Mouse (Mus musculus) forebrain, embryonic 14.5 days (tissue): ENCODE measurements around the gene Tdrd5. TPM values are rescaled to one million over a fixed set of nuclear protein-coding genes. Genes with fewer than 3 reads are reported as not detected.
"Not testable (repeated sequence)": the region's sequence is repeated elsewhere in the genome, so short reads cannot be mapped to it uniquely, and the experiment has no call there.

Source experiments
- ATAC-seq: fragments of 200-750 bp; cut with Nextera tagmentation; 2 replicates; pipeline ENCODE4 v1.8.0; 2017; ENCODE audit warnings: mild to moderate bottlenecking, moderate library complexity
- DNase-seq: peaks from one replicate; pipeline ENCODE4 v3.0.0-alpha.2; 2015; ENCODE audit warnings: low spot score
- H3K27ac ChIP-seq: fragments of 300-500 bp; sonication (generic); 2 replicates; pipeline ENCODE4 v1.5.1; 2014; ENCODE audit warnings: low read depth, mild to moderate bottlenecking, control low read depth, low read length, moderate library complexity
- H3K27me3 ChIP-seq: fragments of 300-500 bp; sonication (generic); replicated peaks from 2 replicates; pipeline ENCODE4 v1.6.1; 2014; ENCODE audit warnings: low read length, control low read depth, mixed read lengths; ENCODE audit not compliant: control insufficient read depth, insufficient read depth
- H3K36me3 ChIP-seq: fragments of 300-500 bp; sonication (generic); 2 replicates; pipeline ENCODE4 v1.6.1; 2014; ENCODE audit warnings: low read length, control low read depth; ENCODE audit not compliant: control insufficient read depth, insufficient read depth
- H3K4me1 ChIP-seq: fragments of 300-500 bp; sonication (generic); 2 replicates; pipeline ENCODE4 v1.6.1; 2014; ENCODE audit warnings: antibody characterized with exemption, low read length, control low read depth; ENCODE audit not compliant: control insufficient read depth, insufficient read depth
- H3K4me2 ChIP-seq: fragments of 300-500 bp; sonication (generic); 2 replicates; pipeline ENCODE4 v1.6.1; 2014; ENCODE audit warnings: mild to moderate bottlenecking, control low read depth, low read length
- H3K4me3 ChIP-seq: fragments of 300-500 bp; sonication (generic); 2 replicates; pipeline ENCODE4 v1.5.1; 2014; ENCODE audit warnings: low read depth, low read length, control low read depth
- H3K9ac ChIP-seq: fragments of 300-500 bp; sonication (generic); 2 replicates; pipeline ENCODE4 v1.6.1; 2014; ENCODE audit warnings: mild to moderate bottlenecking, low read length, control low read depth, moderate library complexity
- H3K9me3 ChIP-seq: fragments of 300-500 bp; sonication (generic); replicated peaks from 2 replicates; pipeline ENCODE4 v1.6.1; 2016; ENCODE audit warnings: low read length, control low read depth, mixed read lengths; ENCODE audit not compliant: control insufficient read depth
- WGBS: fragments of 180-500 bp; shearing (Covaris S2); extraction: QIAGEN DNeasy Blood & Tissue Kit; methylation state at CpG from one replicate; pipeline ENCODE4 v1.1.7; 2014; 5-methylcytosine and 5-hydroxymethylcytosine counted together
- polyA plus RNA-seq: library from polyadenylated mRNA; unstranded; fragments of >200 nt; fragmentation: Nextera tagmentation; extraction: Ambion mirVana; gene quantifications from 2 replicates; pipeline ENCODE4 v1.2.1, GENCODE M21; 2014

The Tdrd5 gene
- polyA plus RNA-seq, 1 experiment from 2014 or later = 0.20 TPM

GRCm38 (mm10) chr1:156308595-156308994 lies 5.1 kb upstream of the Tdrd5 start:
- ATAC-seq (no peak), DNase-seq (no peak)
- no peaks in the 10 kb centered on the region for H3K9me3 ChIP-seq
- H3K9ac ChIP-seq = no peak overlapping the region
- no peaks in the 10 kb centered on the region for H3K36me3 ChIP-seq
- no peak overlapping the region for H3K4me3 ChIP-seq
- H3K27me3 ChIP-seq = peaks cover 26% of the 10 kb centered on the region
- WGBS = 68% methylated on average over 1 of the region's 1 CpGs
- H3K27ac ChIP-seq = no peak overlapping the region
- peaks cover 3% of the 10 kb centered on the region; the same call in 1 of the 2 replicates for H3K4me1 ChIP-seq
- no peak overlapping the region for H3K4me2 ChIP-seq

GRCm38 (mm10) chr1:156290016-156290415 lies 13.4 kb downstream of the Tdrd5 start:
- Histone ChIP-seq H3K27ac (no peak overlapping the region), H3K4me1 (no peaks in the 10 kb centered on the region), H3K36me3 (no peaks in the 10 kb centered on the region), H3K4me2 (no peak overlapping the region), H3K9me3 (no peaks in the 10 kb centered on the region), H3K9ac (no peak overlapping the region), H3K27me3 (no peaks in the 10 kb centered on the region), H3K4me3 (no peak overlapping the region)
- 97% methylated on average over 6 of the region's 6 CpGs for WGBS
- ATAC-seq (no peak), DNase-seq (no peak)

GRCm38 (mm10) chr1:156289222-156289587 lies 14.3 kb downstream of the Tdrd5 start:
- ATAC-seq, H3K4me2 ChIP-seq, H3K36me3 ChIP-seq, H3K4me3 ChIP-seq, H3K27ac ChIP-seq, H3K9ac ChIP-seq, H3K4me1 ChIP-seq, H3K27me3 ChIP-seq, DNase-seq, H3K9me3 ChIP-seq: not testable (repeated sequence)
- WGBS = 75% methylated on average over 10 of the region's 10 CpGs

- no peaks in the 10 kb centered on the region for H3K27me3 ChIP-seq
- H3K9me3 ChIP-seq = no peaks in the 10 kb centered on the region
- ATAC-seq = no peak
- no peak for DNase-seq
- 56% methylated on average over 9 of the region's 9 CpGs for WGBS
- no peak overlapping the region for H3K9ac ChIP-seq
- no peak overlapping the region for H3K27ac ChIP-seq
- H3K4me3 ChIP-seq = no peak overlapping the region
- no peak overlapping the region for H3K4me2 ChIP-seq
- H3K4me1 ChIP-seq = no peaks in the 10 kb centered on the region
- H3K36me3 ChIP-seq = no peaks in the 10 kb centered on the region
Observed at GRCm38 (mm10) chr1:156288556-156289221, 14.8 kb downstream of the Tdrd5 start.

- no peaks in the 10 kb centered on the region for H3K27me3 ChIP-seq
- ATAC-seq (no peak), DNase-seq (no peak)
- no peaks in the 10 kb centered on the region for H3K4me1 ChIP-seq
- H3K27ac ChIP-seq = no peak overlapping the region
- no peaks in the 10 kb centered on the region for H3K36me3 ChIP-seq
- no peaks in the 10 kb centered on the region for H3K9me3 ChIP-seq
- no peak overlapping the region for H3K4me3 ChIP-seq
- H3K4me2 ChIP-seq = no peak overlapping the region
- no peak overlapping the region for H3K9ac ChIP-seq
- WGBS = 88% methylated on average over 5 of the region's 5 CpGs
Observed at GRCm38 (mm10) chr1:156285541-156285896, 17.9 kb downstream of the Tdrd5 start.

- no peak overlapping the region for H3K9ac ChIP-seq
- H3K27me3 ChIP-seq = no peaks in the 10 kb centered on the region
- no peak for DNase-seq
- H3K9me3 ChIP-seq = no peaks in the 10 kb centered on the region
- WGBS = 48% methylated on average over 9 of the region's 9 CpGs
- no peak overlapping the region for H3K4me3 ChIP-seq
- no peaks in the 10 kb centered on the region for H3K36me3 ChIP-seq
- ATAC-seq = no peak
- no peak overlapping the region for H3K27ac ChIP-seq
- H3K4me2 ChIP-seq = no peak overlapping the region
- H3K4me1 ChIP-seq = no peaks in the 10 kb centered on the region
Observed at GRCm38 (mm10) chr1:156284851-156285540, 18.5 kb downstream of the Tdrd5 start.

GRCm38 (mm10) chr1:156284207-156284606 lies 19.3 kb downstream of the Tdrd5 start:
- DNase-seq = no peak
- 86% methylated on average over 10 of the region's 10 CpGs for WGBS
- no peak overlapping the region for H3K4me2 ChIP-seq

GRCm38 (mm10) chr1:156280131-156280530 lies 23.3 kb downstream of the Tdrd5 start:
- Histone ChIP-seq H3K4me1 (no peaks in the 10 kb centered on the region), H3K9me3 (no peaks in the 10 kb centered on the region), H3K27ac (no peak overlapping the region), H3K4me3 (no peak overlapping the region), H3K36me3 (no peaks in the 10 kb centered on the region), H3K4me2 (no peak overlapping the region), H3K27me3 (no peaks in the 10 kb centered on the region), H3K9ac (no peak overlapping the region)
- DNase-seq = no peak
- 71% methylated on average over 7 of the region's 7 CpGs for WGBS
- no peak for ATAC-seq

More at GRCm38 (mm10) chr1:156284207-156284606, 19.3 kb downstream of the Tdrd5 start:
- Histone ChIP-seq H3K4me1 (no peaks in the 10 kb centered on the region), H3K27me3 (no peaks in the 10 kb centered on the region), H3K27ac (no peak overlapping the region), H3K9me3 (no peaks in the 10 kb centered on the region), H3K4me3 (no peak overlapping the region), H3K36me3 (no peaks in the 10 kb centered on the region), H3K9ac (no peak overlapping the region)
- ATAC-seq = no peak

GRCm38 (mm10) chr1:156273647-156274046 lies 29.8 kb downstream of the Tdrd5 start:
- no peak for ATAC-seq
- Histone ChIP-seq H3K27me3 (no peaks in the 10 kb centered on the region), H3K27ac (no peak overlapping the region), H3K4me1 (0 out of 2 replicates have a peak, but pooled peaks cover 3% of the 10 kb centered on the region), H3K9ac (no peak overlapping the region), H3K36me3 (no peaks in the 10 kb centered on the region), H3K4me3 (no peak overlapping the region), H3K4me2 (no peak overlapping the region), H3K9me3 (no peaks in the 10 kb centered on the region)
- 62% methylated on average over 7 of the region's 7 CpGs for WGBS
- no peak for DNase-seq
